Mouse (Mus musculus): ENCODE measurements around the gene Cx3cr1. TPM values are rescaled to one million over a fixed set of nuclear protein-coding genes. Genes with fewer than 3 reads are reported as not detected.

Gene Cx3cr1
- total and polyA plus RNA-seq, 2 experiments from 2014 or later, result 10.6 to 14.7 TPM

DNA sequence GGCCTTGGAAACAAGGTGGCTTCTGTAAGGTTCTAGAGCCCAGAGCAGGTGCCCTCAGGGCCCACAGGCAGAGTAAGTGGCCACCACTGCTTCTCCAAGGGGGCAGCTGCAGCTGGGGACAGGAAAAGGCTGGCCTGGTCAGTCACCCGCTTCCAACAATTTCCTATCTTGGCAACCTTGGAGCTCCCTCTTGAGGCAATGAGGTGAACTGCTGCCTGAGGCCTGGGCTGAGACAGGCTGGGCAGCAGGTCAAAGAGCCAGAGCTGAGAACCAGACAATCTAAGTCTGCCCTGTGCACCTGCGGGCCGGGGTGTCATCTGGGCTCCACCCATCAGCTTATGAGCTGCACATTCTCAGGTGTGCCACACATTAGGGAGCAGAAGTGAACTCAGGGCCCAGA, 3.5 kb upstream of the Cx3cr1 start:
- Histone ChIP-seq H3K27ac (ENCODE audit: low read depth, low read length) (no peak overlapping the region), H3K4me2 (ENCODE audit: low read depth) (no peak overlapping the region), H3K4me1 (ENCODE audit: insufficient read depth) (no peaks in the 10 kb centered on the region), H3K36me3 (ENCODE audit: insufficient read depth) (no peaks in the 10 kb centered on the region), H3K27me3 (ENCODE audit: insufficient read depth, low read length) (no peaks in the 10 kb centered on the region), H3K4me3 (ENCODE audit: low read depth, low read length) (no peak overlapping the region), H3K9ac (no peak overlapping the region), H3K9me3 (ENCODE audit: low read length) (no peaks in the 10 kb centered on the region)
- DNase-seq, result peak; percentile 66
- TF ChIP-seq CTCF (IDR thresholded peaks at IDR 0.05; ENCODE audit: low read depth), result peak; percentile 84
- 25% methylated on average over 3 of the region's 3 CpGs for WGBS
- no peak for ATAC-seq

DNA sequence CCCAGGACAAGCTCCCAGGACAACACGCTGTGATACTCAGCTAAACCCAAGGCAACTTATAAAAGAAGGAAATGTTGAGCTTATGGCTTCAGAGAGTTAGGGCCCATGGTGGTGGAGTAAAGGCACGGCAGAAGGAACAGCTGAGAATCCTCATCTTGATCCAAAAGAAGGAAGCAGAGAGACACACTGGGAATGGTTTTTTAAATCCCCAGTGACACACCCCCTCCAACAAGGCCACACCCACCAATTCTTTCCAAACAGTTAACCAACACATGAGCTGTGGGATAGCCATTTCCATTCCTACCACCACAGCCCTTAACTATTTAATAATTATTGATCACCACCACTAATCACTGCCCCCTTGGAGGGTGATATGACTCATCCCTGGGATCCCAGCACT, 1.6 kb upstream of the Cx3cr1 start:
- TF ChIP-seq CTCF (IDR thresholded peaks at IDR 0.05; ENCODE audit: low read depth), result no peak
- Histone ChIP-seq H3K9me3 (ENCODE audit: low read length) (no peaks in the 10 kb centered on the region), H3K27ac (ENCODE audit: low read depth, low read length) (no peak overlapping the region), H3K4me2 (ENCODE audit: low read depth) (no peak overlapping the region), H3K27me3 (ENCODE audit: insufficient read depth, low read length) (no peaks in the 10 kb centered on the region), H3K4me1 (ENCODE audit: insufficient read depth) (no peaks in the 10 kb centered on the region), H3K36me3 (ENCODE audit: insufficient read depth) (no peaks in the 10 kb centered on the region), H3K9ac (no peak overlapping the region), H3K4me3 (ENCODE audit: low read depth, low read length) (no peak overlapping the region)
- ATAC-seq (no peak), DNase-seq (no peak)
- 78% methylated on average over 2 of the region's 2 CpGs for WGBS

DNA sequence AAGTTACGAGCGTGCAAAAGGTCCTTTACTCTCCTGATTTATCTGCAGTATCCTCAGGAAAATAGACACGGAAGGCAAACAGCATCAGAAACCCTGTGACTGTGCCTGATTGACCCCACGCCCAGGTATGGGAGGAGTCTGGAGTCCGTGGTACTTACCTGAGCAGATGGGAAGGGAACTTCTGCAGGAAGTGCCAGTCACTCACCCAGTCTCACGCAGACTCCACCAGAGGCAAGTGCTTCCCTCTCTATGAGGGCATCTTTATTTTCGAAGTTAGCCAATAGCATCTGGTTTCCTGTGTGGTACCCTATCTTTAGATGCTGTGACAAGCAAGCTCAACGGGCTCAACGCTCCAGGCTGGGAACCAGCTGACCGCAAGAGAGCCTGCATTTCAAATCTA, 1.6 kb downstream of the Cx3cr1 start:
- H3K9ac ChIP-seq, result no peak overlapping the region
- no peaks in the 10 kb centered on the region for H3K27me3 ChIP-seq (ENCODE audit: insufficient read depth, low read length)
- no peaks in the 10 kb centered on the region for H3K9me3 ChIP-seq (ENCODE audit: low read length)
- no peaks in the 10 kb centered on the region for H3K4me1 ChIP-seq (ENCODE audit: insufficient read depth)
- 69% methylated on average over 10 of the region's 10 CpGs for WGBS
- TF ChIP-seq CTCF (IDR thresholded peaks at IDR 0.05; ENCODE audit: low read depth), result no peak
- no peak overlapping the region for H3K27ac ChIP-seq (ENCODE audit: low read depth, low read length)
- H3K4me3 ChIP-seq (ENCODE audit: low read depth, low read length), result no peak overlapping the region
- ATAC-seq, result no peak
- no peak for DNase-seq
- H3K36me3 ChIP-seq (ENCODE audit: insufficient read depth), result no peaks in the 10 kb centered on the region
- no peak overlapping the region for H3K4me2 ChIP-seq (ENCODE audit: low read depth)

DNA sequence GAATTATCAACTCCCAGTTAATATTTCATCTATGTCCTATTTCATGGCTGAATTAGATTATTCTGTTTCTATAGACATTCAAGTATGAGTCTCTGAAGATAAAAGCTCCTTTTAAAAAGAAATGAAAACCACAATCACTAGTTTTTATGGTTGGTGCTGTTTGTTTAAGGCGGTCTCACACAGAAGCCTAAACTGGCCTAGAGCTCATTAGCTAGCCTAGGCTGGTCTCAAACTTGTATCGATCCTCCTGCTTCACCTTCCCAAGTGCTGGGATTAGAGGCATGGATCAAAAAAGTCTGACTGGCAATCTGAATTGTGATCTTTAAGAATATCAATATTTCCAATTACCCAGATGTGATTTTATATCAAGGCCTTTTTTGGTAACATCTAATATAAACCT, 2.1 kb downstream of the Cx3cr1 start:
- Histone ChIP-seq H3K36me3 (ENCODE audit: insufficient read depth) (no peaks in the 10 kb centered on the region), H3K4me3 (ENCODE audit: low read depth, low read length) (no peak overlapping the region), H3K27me3 (ENCODE audit: insufficient read depth, low read length) (no peaks in the 10 kb centered on the region), H3K9ac (no peak overlapping the region), H3K4me1 (ENCODE audit: insufficient read depth) (no peaks in the 10 kb centered on the region), H3K27ac (ENCODE audit: low read depth, low read length) (no peak overlapping the region), H3K9me3 (ENCODE audit: low read length) (no peaks in the 10 kb centered on the region), H3K4me2 (ENCODE audit: low read depth) (no peak overlapping the region)
- DNase-seq (no peak), ATAC-seq (no peak)
- WGBS, result 93% methylated on average over 2 of the region's 2 CpGs
- TF ChIP-seq CTCF (IDR thresholded peaks at IDR 0.05; ENCODE audit: low read depth), result no peak

DNA sequence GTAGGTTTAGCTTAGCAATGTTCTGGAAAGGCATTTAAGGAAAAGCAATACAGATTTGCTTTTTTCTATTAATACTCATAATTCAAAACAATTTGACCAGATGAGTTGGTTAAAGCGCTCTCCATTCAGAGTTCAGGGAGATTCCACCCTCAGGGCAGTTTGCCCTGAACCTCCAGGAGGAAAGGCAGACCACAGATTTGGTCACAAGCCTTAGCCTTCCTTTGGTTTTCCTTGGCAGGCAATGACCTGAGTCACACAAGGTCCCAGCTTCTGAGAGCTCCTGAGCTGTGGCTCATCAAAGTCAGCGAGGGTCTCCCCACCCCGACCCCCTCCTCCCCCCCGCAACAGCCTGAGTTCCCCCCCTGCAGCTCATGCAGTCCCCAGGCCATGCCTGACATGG, 5.4 kb downstream of the Cx3cr1 start:
- no peaks in the 10 kb centered on the region for H3K27me3 ChIP-seq (ENCODE audit: insufficient read depth, low read length)
- H3K4me3 ChIP-seq (ENCODE audit: low read depth, low read length), result no peak overlapping the region
- WGBS, result 84% methylated on average over 4 of the region's 4 CpGs
- no peak overlapping the region for H3K9ac ChIP-seq
- H3K9me3 ChIP-seq (ENCODE audit: low read length), result no peaks in the 10 kb centered on the region
- H3K4me1 ChIP-seq (ENCODE audit: insufficient read depth), result no peaks in the 10 kb centered on the region
- H3K27ac ChIP-seq (ENCODE audit: low read depth, low read length), result no peak overlapping the region
- DNase-seq, result no peak
- TF ChIP-seq CTCF (IDR thresholded peaks at IDR 0.05; ENCODE audit: low read depth), result no peak
- no peaks in the 10 kb centered on the region for H3K36me3 ChIP-seq (ENCODE audit: insufficient read depth)
- H3K4me2 ChIP-seq (ENCODE audit: low read depth), result no peak overlapping the region
- ATAC-seq, result no peak

DNA sequence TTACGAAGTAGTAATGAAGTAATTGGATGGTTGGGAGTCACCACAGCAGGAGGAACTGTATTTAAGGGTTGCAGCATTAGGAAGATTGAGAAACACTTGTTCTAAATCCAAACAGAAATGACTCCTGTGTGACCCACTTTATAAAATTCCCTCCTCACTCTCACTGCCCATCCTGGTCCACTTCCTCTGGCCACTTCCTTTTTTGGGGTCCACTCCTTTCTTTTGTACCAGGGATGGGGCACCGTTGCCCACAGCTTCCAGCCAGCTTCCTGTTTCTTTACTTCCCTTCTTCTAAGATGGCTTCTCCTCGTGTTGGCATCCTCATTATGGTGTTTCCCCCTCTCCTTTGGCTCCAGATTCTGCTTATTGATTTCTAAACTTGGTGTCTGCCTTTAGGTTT, 10.9 kb downstream of the Cx3cr1 start:
- H3K9me3 ChIP-seq (ENCODE audit: low read length), result no peaks in the 10 kb centered on the region
- WGBS, result 75% methylated on average over 3 of the region's 3 CpGs
- H3K27me3 ChIP-seq (ENCODE audit: insufficient read depth, low read length), result no peaks in the 10 kb centered on the region
- TF ChIP-seq CTCF (IDR thresholded peaks at IDR 0.05; ENCODE audit: low read depth), result no peak
- no peak overlapping the region for H3K4me3 ChIP-seq (ENCODE audit: low read depth, low read length)
- no peak overlapping the region for H3K27ac ChIP-seq (ENCODE audit: low read depth, low read length)
- H3K4me2 ChIP-seq (ENCODE audit: low read depth), result no peak overlapping the region
- no peak overlapping the region for H3K9ac ChIP-seq
- DNase-seq, result no peak
- H3K4me1 ChIP-seq (ENCODE audit: insufficient read depth), result no peaks in the 10 kb centered on the region
- H3K36me3 ChIP-seq (ENCODE audit: insufficient read depth), result no peaks in the 10 kb centered on the region
- ATAC-seq, result no peak

DNA sequence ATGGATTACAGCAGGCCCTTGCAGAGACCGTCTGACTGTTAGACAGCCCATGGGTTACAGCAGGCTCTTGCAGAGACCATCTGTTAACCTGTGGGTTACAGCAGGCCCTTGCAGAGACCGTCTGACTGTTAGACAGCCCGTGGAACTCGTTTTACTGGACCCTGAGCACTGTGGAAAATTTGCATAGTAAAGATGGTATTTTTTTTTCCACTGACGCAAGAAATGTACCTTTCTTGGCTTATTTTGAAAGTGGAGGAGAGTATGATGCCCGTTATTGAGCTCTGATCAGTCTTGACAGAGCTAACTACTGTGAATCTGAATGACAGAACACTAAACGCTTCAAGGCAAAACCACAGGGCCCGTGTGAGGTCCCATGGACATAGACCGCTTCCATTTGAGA, 13.5 kb downstream of the Cx3cr1 start:
- H3K36me3 ChIP-seq (ENCODE audit: insufficient read depth), result no peaks in the 10 kb centered on the region
- no peak overlapping the region for H3K27ac ChIP-seq (ENCODE audit: low read depth, low read length)
- H3K27me3 ChIP-seq (ENCODE audit: insufficient read depth, low read length), result no peaks in the 10 kb centered on the region
- no peaks in the 10 kb centered on the region for H3K4me1 ChIP-seq (ENCODE audit: insufficient read depth)
- ATAC-seq (no peak), DNase-seq (no peak)
- H3K4me2 ChIP-seq (ENCODE audit: low read depth), result no peak overlapping the region
- WGBS, result 78% methylated on average over 9 of the region's 9 CpGs
- no peak overlapping the region for H3K4me3 ChIP-seq (ENCODE audit: low read depth, low read length)
- no peaks in the 10 kb centered on the region for H3K9me3 ChIP-seq (ENCODE audit: low read length)
- no peak overlapping the region for H3K9ac ChIP-seq
- TF ChIP-seq CTCF (IDR thresholded peaks at IDR 0.05; ENCODE audit: low read depth), result no peak

All from forebrain, postnatal 0 days (tissue).